Mouse (Mus musculus): Measurements from ENCODE around the gene Setdb2. TPM values are rescaled to one million over a fixed set of nuclear protein-coding genes. Genes with fewer than 3 reads are reported as not detected.

Gene Setdb2
- 0.06 and 0.29 TPM in 2 replicates for polyA plus RNA-seq (2012)

DNA sequence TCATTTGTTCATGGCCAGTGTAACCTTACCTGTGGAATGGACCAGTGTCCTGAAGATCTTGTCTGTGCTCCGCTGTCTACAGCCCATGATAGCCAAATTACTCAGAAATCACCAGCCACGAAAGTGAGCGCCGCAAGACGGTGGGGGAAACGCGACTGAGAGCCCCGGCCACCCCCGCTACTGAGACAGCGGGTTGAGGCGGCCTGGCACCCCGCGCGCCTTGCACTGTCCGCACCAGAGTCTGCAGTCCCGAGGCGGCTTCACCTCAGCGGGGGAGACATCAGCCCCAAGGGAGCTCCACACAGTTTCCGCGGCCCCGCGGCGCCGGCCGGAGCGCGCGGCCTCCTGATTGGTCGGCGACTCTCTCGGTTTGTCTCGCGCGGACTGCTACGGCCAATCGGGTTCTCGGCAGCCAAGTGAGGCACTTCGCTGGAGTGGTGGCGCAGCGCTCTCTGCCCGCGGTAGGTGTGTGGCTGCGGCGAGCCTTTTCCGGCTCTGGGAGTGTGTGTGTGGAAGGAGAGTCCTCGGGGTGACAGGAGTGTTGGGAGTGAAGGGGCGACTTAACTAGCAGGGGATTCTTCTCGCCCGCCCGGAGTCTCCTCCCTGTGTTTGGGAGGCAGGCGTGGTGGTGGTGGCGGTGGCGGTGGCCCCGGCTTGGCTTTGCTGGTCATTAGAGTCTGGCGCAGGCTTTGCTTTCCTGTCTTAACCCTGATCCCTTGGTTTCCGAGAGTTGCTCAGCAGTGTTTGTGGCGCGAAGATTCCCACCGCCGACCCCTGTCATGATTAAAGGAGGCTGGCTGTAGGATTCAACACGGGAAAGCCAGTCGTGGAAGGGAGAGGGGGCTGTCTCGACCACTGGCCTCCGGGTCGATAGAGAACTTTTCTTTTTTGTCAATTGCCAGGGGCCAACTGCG lies at the start of gene Setdb2, which contains the start of gene Cab39l:
Gene Setdb2, minus strand, starts transcription at position 327 of the 914 bp plus-strand sequence.
Gene Cab39l, plus strand, starts transcription at position 415 of the 914 bp plus-strand sequence.
- peaks cover 20% of the 10 kb centered on the region for H3K4me1 ChIP-seq (ENCODE audit: control insufficient read depth)
- no peak for TF ChIP-seq TAL1 (IDR thresholded peaks at IDR 0.05; ENCODE audit: low read length)
- no peak for TF ChIP-seq GATA1 (IDR thresholded peaks at IDR 0.05; ENCODE audit: low read length)
- peak within 1 kb of the TSS; percentile 95 for H3K4me3 ChIP-seq (replicated peaks)
- no peaks in the 10 kb centered on the region for H3K27me3 ChIP-seq (ENCODE audit: control insufficient read depth)
- H3K9me3 ChIP-seq (ENCODE audit: control insufficient read depth, low read length) = no peaks in the 10 kb centered on the region
- peaks cover 11% of the 10 kb centered on the region for H3K36me3 ChIP-seq (ENCODE audit: control insufficient read depth)

- Histone ChIP-seq H3K27me3 (ENCODE audit: control insufficient read depth) (no peaks in the 10 kb centered on the region), H3K4me1 (ENCODE audit: control insufficient read depth) (no peaks in the 10 kb centered on the region), H3K36me3 (ENCODE audit: control insufficient read depth) (no peaks in the 10 kb centered on the region; the same call in 1 of the 2 replicates), H3K4me3 (replicated peaks) (no peak overlapping the region), H3K9me3 (ENCODE audit: control insufficient read depth, low read length) (no peaks in the 10 kb centered on the region)
- no peak for TF ChIP-seq TAL1 (IDR thresholded peaks at IDR 0.05; ENCODE audit: low read length)
- TF ChIP-seq GATA1 (IDR thresholded peaks at IDR 0.05; ENCODE audit: low read length) = no peak
Observed at GRCm38 (mm10) chr14:59485247-59485810, 44.6 kb upstream of the Setdb2 start.

DNA sequence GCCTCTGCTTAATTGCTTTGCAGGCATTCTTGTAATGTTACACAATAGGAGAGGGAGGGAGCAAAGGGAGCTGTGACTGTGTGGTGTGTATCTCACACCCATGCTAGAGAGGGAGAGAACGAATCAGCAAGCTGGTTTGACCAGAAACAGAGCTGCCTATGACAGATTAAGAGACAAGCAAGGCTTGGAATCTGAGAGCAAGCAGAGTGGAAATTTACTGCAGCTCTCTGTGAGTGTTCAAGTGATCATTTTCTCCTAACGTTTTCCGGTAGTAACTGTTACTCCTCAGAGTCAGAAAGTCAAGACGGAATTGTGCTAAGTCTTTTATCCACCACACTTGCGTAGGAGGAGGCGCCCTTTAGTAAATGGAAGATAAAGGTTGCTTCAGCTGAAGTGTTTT lies 38.0 kb upstream of the Setdb2 start:
- Histone ChIP-seq H3K27me3 (ENCODE audit: control insufficient read depth) (no peaks in the 10 kb centered on the region), H3K36me3 (ENCODE audit: control insufficient read depth) (no peaks in the 10 kb centered on the region), H3K9me3 (ENCODE audit: control insufficient read depth, low read length) (no peaks in the 10 kb centered on the region), H3K4me1 (ENCODE audit: control insufficient read depth) (no peaks in the 10 kb centered on the region), H3K4me3 (replicated peaks) (no peak overlapping the region)
- no peak for TF ChIP-seq GATA1 (IDR thresholded peaks at IDR 0.05; ENCODE audit: low read length)

GRCm38 (mm10) chr14:59470781-59471180 lies 30.1 kb upstream of the Setdb2 start:
- H3K9me3 ChIP-seq (ENCODE audit: control insufficient read depth, low read length) = no peaks in the 10 kb centered on the region
- TF ChIP-seq GATA1 (IDR thresholded peaks at IDR 0.05; ENCODE audit: low read length) = no peak
- no peak for TF ChIP-seq TAL1 (IDR thresholded peaks at IDR 0.05; ENCODE audit: low read length)
- H3K36me3 ChIP-seq (ENCODE audit: control insufficient read depth) = peaks cover 10% of the 10 kb centered on the region
- H3K4me3 ChIP-seq (replicated peaks) = no peak overlapping the region
- H3K27me3 ChIP-seq (ENCODE audit: control insufficient read depth) = no peaks in the 10 kb centered on the region
- H3K4me1 ChIP-seq (ENCODE audit: control insufficient read depth) = peaks cover 5% of the 10 kb centered on the region

DNA sequence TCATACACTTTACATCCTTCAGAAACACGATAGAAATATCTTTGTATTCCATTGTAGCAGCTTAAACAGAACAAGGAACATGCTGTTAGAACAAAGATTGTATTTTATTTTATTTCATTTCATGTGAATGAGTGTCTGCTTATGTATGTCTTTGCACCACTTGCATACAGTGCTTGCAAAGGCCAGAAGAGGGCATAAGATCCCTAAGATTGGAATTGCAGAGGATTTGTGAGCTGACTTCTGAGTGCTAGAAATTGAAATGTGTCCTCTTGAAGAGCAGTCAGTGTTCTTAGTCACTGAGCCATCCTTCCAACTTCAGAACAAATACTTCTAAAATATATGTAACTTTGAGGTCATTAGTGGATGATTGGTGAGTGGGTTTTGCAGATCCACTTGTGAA lies 27.1 kb upstream of the Setdb2 start:
- Histone ChIP-seq H3K27me3 (ENCODE audit: control insufficient read depth) (no peaks in the 10 kb centered on the region), H3K4me3 (replicated peaks) (no peak overlapping the region), H3K4me1 (ENCODE audit: control insufficient read depth) (peaks cover 5% of the 10 kb centered on the region), H3K9me3 (ENCODE audit: control insufficient read depth, low read length) (no peaks in the 10 kb centered on the region), H3K36me3 (ENCODE audit: control insufficient read depth) (peaks cover 19% of the 10 kb centered on the region)
- no peak for TF ChIP-seq TAL1 (IDR thresholded peaks at IDR 0.05; ENCODE audit: low read length)
- TF ChIP-seq GATA1 (IDR thresholded peaks at IDR 0.05; ENCODE audit: low read length) = no peak

DNA sequence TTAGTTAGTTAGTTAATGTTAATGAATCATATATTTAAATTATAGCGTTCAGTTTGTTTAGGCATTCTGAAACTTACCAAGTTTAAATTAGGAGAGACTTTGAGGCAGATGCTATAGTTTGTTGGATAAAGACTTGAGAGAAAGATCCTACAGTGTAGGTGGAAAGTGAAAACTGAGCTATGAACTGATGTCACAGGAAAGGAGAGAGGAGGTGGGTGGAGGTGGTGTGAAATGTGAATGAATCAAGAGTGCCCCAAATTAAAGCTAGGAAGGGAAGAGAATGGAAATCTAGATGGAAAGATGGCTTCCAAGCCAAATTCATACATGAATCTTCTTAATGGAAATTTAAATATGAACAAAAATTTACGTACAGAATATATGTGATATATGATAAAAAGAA lies 25.8 kb upstream of the Setdb2 start:
- Histone ChIP-seq H3K36me3 (ENCODE audit: control insufficient read depth) (peaks cover 27% of the 10 kb centered on the region), H3K4me1 (ENCODE audit: control insufficient read depth) (peaks cover 5% of the 10 kb centered on the region)

GRCm38 (mm10) chr14:59447981-59448380 lies 7.3 kb upstream of the Setdb2 start:
- H3K4me1 ChIP-seq (ENCODE audit: control insufficient read depth) = no peaks in the 10 kb centered on the region
- H3K4me3 ChIP-seq (replicated peaks) = no peak overlapping the region
- peaks cover 3% of the 10 kb centered on the region; the same call in 1 of the 2 replicates for H3K36me3 ChIP-seq (ENCODE audit: control insufficient read depth)
- H3K27me3 ChIP-seq (ENCODE audit: control insufficient read depth) = no peaks in the 10 kb centered on the region
- TF ChIP-seq TAL1 (IDR thresholded peaks at IDR 0.05; ENCODE audit: low read length) = no peak
- TF ChIP-seq GATA1 (IDR thresholded peaks at IDR 0.05; ENCODE audit: low read length) = no peak
- peaks cover 3% of the 10 kb centered on the region for H3K9me3 ChIP-seq (ENCODE audit: control insufficient read depth, low read length)

More for the DNA sequence above, 25.8 kb upstream of the Setdb2 start:
- H3K27me3 ChIP-seq (ENCODE audit: control insufficient read depth) = no peaks in the 10 kb centered on the region
- no peak for TF ChIP-seq TAL1 (IDR thresholded peaks at IDR 0.05; ENCODE audit: low read length)
- no peak for TF ChIP-seq GATA1 (IDR thresholded peaks at IDR 0.05; ENCODE audit: low read length)
- H3K4me3 ChIP-seq (replicated peaks) = no peak overlapping the region
- H3K9me3 ChIP-seq (ENCODE audit: control insufficient read depth, low read length) = no peaks in the 10 kb centered on the region

DNA sequence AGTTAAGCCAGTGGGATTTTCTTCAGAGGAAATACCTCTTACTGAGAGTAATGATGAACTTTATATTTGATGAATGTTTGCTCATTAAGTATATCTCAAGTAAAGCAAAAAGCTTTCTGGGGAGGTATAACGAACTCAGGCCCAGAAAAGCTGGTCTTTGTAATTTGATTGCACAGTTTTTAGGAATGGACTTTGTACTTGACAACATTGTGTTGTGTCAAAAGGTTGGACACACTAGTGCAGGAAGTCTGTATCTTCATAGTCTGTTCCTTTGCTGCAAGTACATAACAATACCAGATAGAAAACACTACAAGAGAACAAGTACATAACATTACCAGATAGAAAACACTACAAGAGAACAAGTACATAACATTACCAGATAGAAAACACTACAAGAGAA lies 4.7 kb upstream of the Setdb2 start:
- Histone ChIP-seq H3K27me3 (ENCODE audit: control insufficient read depth) (no peaks in the 10 kb centered on the region), H3K4me1 (ENCODE audit: control insufficient read depth) (peaks cover 8% of the 10 kb centered on the region), H3K4me3 (replicated peaks) (no peak overlapping the region), H3K9me3 (ENCODE audit: control insufficient read depth, low read length) (peaks cover 3% of the 10 kb centered on the region), H3K36me3 (ENCODE audit: control insufficient read depth) (peaks cover 3% of the 10 kb centered on the region; the same call in 1 of the 2 replicates)
- TF ChIP-seq GATA1 (IDR thresholded peaks at IDR 0.05; ENCODE audit: low read length) (no peak), TAL1 (IDR thresholded peaks at IDR 0.05; ENCODE audit: low read length) (no peak)

DNA sequence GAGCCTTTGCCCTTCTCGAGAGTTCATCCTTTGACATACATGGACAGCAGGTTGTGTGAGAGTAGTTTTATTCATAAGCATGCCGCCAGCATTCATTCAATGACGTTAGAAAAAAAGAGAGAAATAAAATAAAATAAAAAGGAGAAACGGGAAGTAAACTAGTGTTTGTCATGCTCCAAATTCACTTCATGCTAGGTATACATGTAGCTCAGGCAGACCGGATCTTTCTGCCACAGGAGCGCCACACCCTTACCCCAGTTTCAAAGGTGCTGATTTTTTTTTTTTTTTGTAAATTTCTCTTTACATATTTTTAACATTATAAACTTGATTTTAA lies 755 bp upstream of the Setdb2 start:
- Histone ChIP-seq H3K4me1 (ENCODE audit: control insufficient read depth) (peaks cover 20% of the 10 kb centered on the region), H3K36me3 (ENCODE audit: control insufficient read depth) (peaks cover 7% of the 10 kb centered on the region), H3K9me3 (ENCODE audit: control insufficient read depth, low read length) (no peaks in the 10 kb centered on the region), H3K4me3 (replicated peaks) (peak overlapping the region; percentile 95), H3K27me3 (ENCODE audit: control insufficient read depth) (no peaks in the 10 kb centered on the region)
- TF ChIP-seq GATA1 (IDR thresholded peaks at IDR 0.05; ENCODE audit: low read length) (no peak), TAL1 (IDR thresholded peaks at IDR 0.05; ENCODE audit: low read length) (no peak)

Measured in erythroblast, embryonic 14.5 days (primary cell).